Mouse (Mus musculus) heart, postnatal 0 days (tissue): ENCODE measurements at regions not wholly inside any gene's neighbourhood (a gene's known extent, or its start where the extent isn't known, plus 50 kb on each side); places are given as distances from the start of the nearest gene placed in this dataset.

Experiments used
- ATAC-seq: fragments of 200-750 bp; cut with Nextera tagmentation; 2 replicates; pipeline ENCODE4 v1.8.0; 2017; ENCODE audit warnings: low read depth, moderate number of reproducible peaks, moderate library complexity; ENCODE audit not compliant: insufficient read depth
- DNase-seq: peaks from one replicate; pipeline ENCODE4 v3.0.0-alpha.2; 2016; ENCODE audit warnings: low spot score
- H3K27ac ChIP-seq: fragments of 300-500 bp; sonication (generic); 2 replicates; pipeline ENCODE4 v1.5.1; 2014; ENCODE audit warnings: low read depth, mild to moderate bottlenecking
- H3K27me3 ChIP-seq: fragments of 300-500 bp; sonication (generic); 2 replicates; pipeline ENCODE4 v1.6.1; 2014; ENCODE audit warnings: low read length, mixed read lengths; ENCODE audit not compliant: control insufficient read depth, insufficient read depth
- H3K36me3 ChIP-seq: fragments of 300-500 bp; sonication (generic); replicated peaks from 2 replicates; pipeline ENCODE4 v1.6.1; 2014; ENCODE audit warnings: low read length, mixed read lengths; ENCODE audit not compliant: control insufficient read depth, insufficient read depth
- H3K4me1 ChIP-seq: fragments of 300-500 bp; sonication (generic); 2 replicates; pipeline ENCODE4 v1.6.1; 2014; ENCODE audit warnings: antibody characterized with exemption; ENCODE audit not compliant: control insufficient read depth, insufficient read depth
- H3K4me2 ChIP-seq: fragments of 300-500 bp; sonication (generic); 2 replicates; pipeline ENCODE4 v1.6.1; 2014; ENCODE audit warnings: low read depth, mild to moderate bottlenecking, low read length, moderate library complexity
- H3K4me3 ChIP-seq: fragments of 300-500 bp; sonication (generic); 2 replicates; pipeline ENCODE4 v1.5.1; 2014; ENCODE audit warnings: low read depth, low read length
- H3K9ac ChIP-seq: fragments of 300-500 bp; sonication (generic); replicated peaks from 2 replicates; pipeline ENCODE4 v1.6.1; 2014; ENCODE audit warnings: low read depth, low read length, mixed read lengths
- H3K9me3 ChIP-seq: fragments of 300-500 bp; sonication (generic); replicated peaks from 2 replicates; pipeline ENCODE4 v1.6.1; 2016; ENCODE audit warnings: low read length; ENCODE audit not compliant: control insufficient read depth
- CTCF ChIP-seq: IDR thresholded peaks from 2 replicates; pipeline ENCODE4 v1.5.1; 2016; ENCODE audit warnings: antibody characterized with exemption, control low read depth, low read depth
- EP300 ChIP-seq: IDR thresholded peaks from 2 replicates; pipeline ENCODE4 v1.6.1; 2016; ENCODE audit warnings: antibody characterized with exemption, low read depth
- whole genome bisulfite sequencing: fragments of 180-500 bp; shearing (Covaris S2); extraction: QIAGEN DNeasy Blood & Tissue Kit; methylation state at CpG from one replicate; pipeline ENCODE4 v1.1.7; 2014; 5-methylcytosine and 5-hydroxymethylcytosine counted together

- Histone ChIP-seq H3K27me3 (no peaks in the 10 kb centered on the region), H3K27ac (no peak overlapping the region), H3K4me3 (no peak overlapping the region), H3K4me1 (no peaks in the 10 kb centered on the region), H3K9me3 (no peaks in the 10 kb centered on the region), H3K4me2 (no peak overlapping the region), H3K9ac (no peak overlapping the region), H3K36me3 (no peaks in the 10 kb centered on the region)
- no peak for DNase-seq
- ATAC-seq = no peak
- WGBS = 62% methylated on average over 3 of the region's 3 CpGs
- TF ChIP-seq CTCF (no peak), EP300 (no peak)
Observed at GRCm38 (mm10) chr1:176331344-176331743, 56.2 kb upstream of the Pld5 start.
